Mouse (Mus musculus) ES-E14 (cell line): ENCODE results near the gene Slc2a5. TPM values are rescaled to one million over a fixed set of nuclear protein-coding genes. Genes with fewer than 3 reads are reported as not detected.

Source experiments
- DNase-seq: peaks from one replicate; pipeline ENCODE4 v3.0.0-alpha.2; 2013; ENCODE audit warnings: low read depth, low spot score
- H3K27ac ChIP-seq: 2 replicates; pipeline ENCODE4 v1.5.1; 2012; ENCODE audit warnings: low read depth, mild to moderate bottlenecking, low read length, moderate library complexity, mixed read lengths; ENCODE audit not compliant: poor library complexity, insufficient read depth, severe bottlenecking
- H3K36me3 ChIP-seq: 2 replicates; pipeline ENCODE4 v1.6.1; 2012; ENCODE audit warnings: mild to moderate bottlenecking, low read length, moderate library complexity, mixed read lengths; ENCODE audit not compliant: control insufficient read depth, poor library complexity, insufficient read depth, severe bottlenecking
- H3K4me1 ChIP-seq, 2 experiments: fragments of 150-350 bp in 1 of 2; sonication (generic) in 1 of 2; 2 replicates each; pipeline ENCODE4 v1.6.1; 2012; ENCODE audit warnings: low read length in 2 of 2, mild to moderate bottlenecking in 1 of 2, mixed read lengths in 1 of 2; ENCODE audit not compliant: control insufficient read depth in 2 of 2, insufficient read depth in 2 of 2, poor library complexity in 1 of 2
- H3K4me3 ChIP-seq, 2 experiments: fragments of 150-350 bp in 1 of 2; sonication (generic) in 1 of 2; 2 replicates each; pipeline ENCODE4 v1.5.1; 2012; ENCODE audit warnings: low read length in 2 of 2, low read depth in 1 of 2, mild to moderate bottlenecking in 1 of 2, mixed read lengths in 1 of 2; ENCODE audit not compliant: insufficient read depth in 1 of 2, poor library complexity in 1 of 2, severe bottlenecking in 1 of 2
- H3K9ac ChIP-seq: 2 replicates; pipeline ENCODE4 v1.6.1; 2012; ENCODE audit warnings: low read depth, mild to moderate bottlenecking, low read length, mixed read lengths; ENCODE audit not compliant: poor library complexity, insufficient read depth, severe bottlenecking
- H3K9me3 ChIP-seq: fragments of 150-350 bp; sonication (generic); 2 replicates; pipeline ENCODE4 v1.6.1; 2012; ENCODE audit warnings: low read depth, mild to moderate bottlenecking, low read length; ENCODE audit not compliant: control insufficient read depth, insufficient read depth
- CHD2 ChIP-seq: IDR thresholded peaks from 2 replicates; pipeline ENCODE4 v1.6.1; 2014; ENCODE audit warnings: mild to moderate bottlenecking, low read depth, low read length, inconsistent platforms
- HCFC1 ChIP-seq: IDR thresholded peaks from 2 replicates; pipeline ENCODE4 v1.6.1; 2012; ENCODE audit warnings: low read length, inconsistent platforms, borderline replicate concordance; ENCODE audit not compliant: insufficient read depth
- MAFK ChIP-seq: IDR thresholded peaks from 2 replicates; pipeline ENCODE4 v1.6.1; 2014; ENCODE audit warnings: mild to moderate bottlenecking, low read depth, low read length, inconsistent platforms; ENCODE audit not compliant: insufficient read depth
- ZC3H11A ChIP-seq: IDR thresholded peaks from 2 replicates; pipeline ENCODE4 v1.6.1; 2012; ENCODE audit warnings: low read depth, mild to moderate bottlenecking, inconsistent platforms, low read length, borderline replicate concordance
- ZNF384 ChIP-seq: IDR thresholded peaks from 2 replicates; pipeline ENCODE4 v1.6.1; 2012; ENCODE audit warnings: low read depth, low read length, inconsistent platforms
- in situ Hi-C, 2 experiments: fragments of 600-800 bp; cut with MboI; formaldehyde crosslinking; loops; one replicate each; pipeline ENCODE4 v1.15.1; 2025; ENCODE audit warnings: low sequenced_read_pairs in 2 of 2, inconsistent platforms in 1 of 2; ENCODE audit not compliant: unreplicated experiment in 2 of 2
- total RNA-seq: library from RNA; depleted of rRNA; stranded (reverse); fragments of 300-350 nt; gene quantifications from 2 replicates; pipeline ENCODE4 v1.2.3, GENCODE M21; 2012; rRNA removed

Slc2a5 gene
- total RNA-seq, 1 experiment = 3.2 TPM

DNA sequence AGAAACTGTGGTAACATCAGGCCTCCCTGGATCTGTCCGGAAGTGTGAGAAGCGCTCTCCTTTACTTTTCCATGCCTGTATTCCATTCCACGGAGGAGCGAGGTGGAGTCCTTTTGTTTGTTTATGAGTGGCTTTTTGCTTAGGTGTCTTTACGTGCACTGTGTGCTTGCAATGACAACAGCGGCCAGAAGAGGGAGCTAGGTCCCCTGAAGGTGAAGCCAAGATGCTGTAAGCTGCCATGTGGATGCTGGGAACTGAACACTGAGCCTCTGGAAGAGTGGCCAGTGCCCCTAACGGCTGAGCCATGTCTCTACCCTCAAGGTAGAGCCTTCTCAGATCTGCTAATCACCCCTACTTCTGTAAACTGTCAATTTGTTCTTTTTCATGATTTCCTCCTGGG, 62.2 kb downstream of the Slc2a5 start:
- Histone ChIP-seq H3K9ac (no peak overlapping the region), H3K4me3 (no peak overlapping the region), H3K27ac (no peak overlapping the region), H3K9me3 (peaks cover 13% of the 10 kb centered on the region; the same call in 1 of the 2 replicates), H3K4me1 (no peaks in the 10 kb centered on the region; a peak in 1 of 4 replicates), H3K36me3 (no peaks in the 10 kb centered on the region)
- DNase-seq = no peak
- no peak for TF ChIP-seq MAFK
- no peak for TF ChIP-seq HCFC1
- no peak for TF ChIP-seq CHD2
- TF ChIP-seq ZNF384 = no peak
- TF ChIP-seq ZC3H11A = no peak
- in situ Hi-C loops = no loop called here

DNA sequence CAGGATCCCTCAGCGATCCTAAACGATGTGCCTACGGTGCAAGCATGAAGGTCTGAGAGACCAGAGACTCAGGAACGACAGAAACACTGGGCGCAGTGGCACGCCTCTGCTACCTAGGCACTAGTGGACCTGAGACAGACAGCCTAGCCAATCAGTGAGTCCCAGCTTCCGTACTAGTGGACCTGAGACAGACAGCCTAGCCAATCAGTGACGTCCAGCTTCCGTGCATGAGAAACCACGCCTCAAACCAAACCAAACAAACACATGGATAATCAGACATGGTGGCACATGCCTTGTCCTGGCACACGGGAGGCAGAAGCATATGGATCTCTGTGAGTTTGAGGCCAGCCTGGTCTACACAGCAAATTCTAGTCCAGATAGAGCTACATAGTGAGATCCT, 69.2 kb downstream of the Slc2a5 start:
- H3K27ac ChIP-seq = no peak overlapping the region
- H3K4me3 ChIP-seq = peak overlapping the region in 1 of 2 experiments; percentile 25; a peak in 1 of 4 replicates
- in situ Hi-C loops = no loop called here
- no peaks in the 10 kb centered on the region for H3K4me1 ChIP-seq
- no peak for DNase-seq
- TF ChIP-seq CHD2 (no peak), ZNF384 (no peak), MAFK (no peak), HCFC1 (no peak), ZC3H11A (no peak)
- no peaks in the 10 kb centered on the region for H3K36me3 ChIP-seq
- no peak overlapping the region for H3K9ac ChIP-seq
- no peaks in the 10 kb centered on the region; the same call in 1 of the 2 replicates for H3K9me3 ChIP-seq

DNA sequence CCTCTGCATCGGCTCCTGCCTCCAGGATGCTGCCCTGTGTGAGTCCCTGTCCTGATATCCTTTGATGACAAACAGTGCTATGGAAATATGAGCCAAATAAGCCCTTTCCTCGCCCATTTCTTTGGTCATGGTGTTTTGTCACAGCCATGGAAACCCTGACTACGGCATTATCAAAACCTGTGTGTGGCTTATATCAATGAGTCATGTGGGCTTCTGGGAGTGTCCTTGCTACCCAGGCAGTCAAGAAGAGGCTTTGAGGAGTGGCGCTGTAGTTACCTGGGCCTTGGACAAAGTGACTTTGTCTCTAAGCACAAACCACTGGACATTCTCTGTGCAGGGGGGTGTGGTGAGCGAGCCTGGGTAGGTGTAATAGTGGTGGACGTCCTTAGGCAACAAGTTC, 73.1 kb downstream of the Slc2a5 start:
- TF ChIP-seq MAFK = no peak
- TF ChIP-seq ZNF384 = no peak
- no peak for TF ChIP-seq CHD2
- no peak for TF ChIP-seq ZC3H11A
- TF ChIP-seq HCFC1 = no peak
- H3K27ac ChIP-seq = no peak overlapping the region
- in situ Hi-C loops = no loop called here

More for the DNA sequence above, 73.1 kb downstream of the Slc2a5 start:
- Histone ChIP-seq H3K9me3 (no peaks in the 10 kb centered on the region), H3K4me3 (no peak overlapping the region), H3K9ac (no peak overlapping the region), H3K36me3 (no peaks in the 10 kb centered on the region), H3K4me1 (no peaks in the 10 kb centered on the region)
- DNase-seq = no peak

Other genes with a start within 250 kb of the Slc2a5 start
- 11.2 and 12.0 TPM in 2 replicates for gene Spsb1, start 164.2 kb upstream of the Slc2a5 start, total RNA-seq
- 17.6 and 19.0 TPM in 2 replicates for gene H6pd, start 110.3 kb upstream of the Slc2a5 start, total RNA-seq
- 0.58 and 0.71 TPM in 2 replicates for gene Gpr157, start 31.9 kb upstream of the Slc2a5 start, total RNA-seq
- gene Slc2a7, start 29.7 kb downstream of the Slc2a5 start, total RNA-seq = 2.5 and 2.6 TPM in 2 replicates
- gene Car6, start 82.0 kb downstream of the Slc2a5 start, total RNA-seq = 0.18 and 0.21 TPM in 2 replicates
- 824 and 994 TPM in 2 replicates for gene Eno1, start 117.4 kb downstream of the Slc2a5 start, total RNA-seq
- 21.7 and 24.8 TPM in 2 replicates for gene Rere, start 162.4 kb downstream of the Slc2a5 start, total RNA-seq